Mouse (Mus musculus) erythroblast, adult 5-6 weeks (primary cell): Measurements from ENCODE around the gene Oxld1. TPM values are rescaled to one million over a fixed set of nuclear protein-coding genes. Genes with fewer than 3 reads are reported as not detected.

Source experiments
- ATAC-seq: replicated peaks from 2 replicates; pipeline ENCODE4 v1.8.0; 2016; ENCODE audit warnings: moderate number of reproducible peaks, mild to moderate bottlenecking, moderate TSS enrichment, inconsistent platforms; ENCODE audit not compliant: poor library complexity, low FRiP score, severe bottlenecking
- total RNA-seq, 2 experiments: library from RNA; stranded (forward) in 1 of 2; stranded (reverse) in 1 of 2; fragments of 150-400 nt in 1 of 2; fragments of 200-764, 138-1000 nt in 1 of 2; gene quantifications; 2 replicates each; pipeline versions ENCODE4 v1.2.3 to v1.2.4; 2015 to 2017; ENCODE audit warnings: low replicate concordance in 2 of 2

Gene Oxld1
- total RNA-seq (2015; ENCODE audit: low replicate concordance) (7.3 TPM in 1 of 2 replicates, not detected in the other), total RNA-seq (2017; ENCODE audit: low replicate concordance) (6.1 and 6.9 TPM in 2 replicates)

DNA sequence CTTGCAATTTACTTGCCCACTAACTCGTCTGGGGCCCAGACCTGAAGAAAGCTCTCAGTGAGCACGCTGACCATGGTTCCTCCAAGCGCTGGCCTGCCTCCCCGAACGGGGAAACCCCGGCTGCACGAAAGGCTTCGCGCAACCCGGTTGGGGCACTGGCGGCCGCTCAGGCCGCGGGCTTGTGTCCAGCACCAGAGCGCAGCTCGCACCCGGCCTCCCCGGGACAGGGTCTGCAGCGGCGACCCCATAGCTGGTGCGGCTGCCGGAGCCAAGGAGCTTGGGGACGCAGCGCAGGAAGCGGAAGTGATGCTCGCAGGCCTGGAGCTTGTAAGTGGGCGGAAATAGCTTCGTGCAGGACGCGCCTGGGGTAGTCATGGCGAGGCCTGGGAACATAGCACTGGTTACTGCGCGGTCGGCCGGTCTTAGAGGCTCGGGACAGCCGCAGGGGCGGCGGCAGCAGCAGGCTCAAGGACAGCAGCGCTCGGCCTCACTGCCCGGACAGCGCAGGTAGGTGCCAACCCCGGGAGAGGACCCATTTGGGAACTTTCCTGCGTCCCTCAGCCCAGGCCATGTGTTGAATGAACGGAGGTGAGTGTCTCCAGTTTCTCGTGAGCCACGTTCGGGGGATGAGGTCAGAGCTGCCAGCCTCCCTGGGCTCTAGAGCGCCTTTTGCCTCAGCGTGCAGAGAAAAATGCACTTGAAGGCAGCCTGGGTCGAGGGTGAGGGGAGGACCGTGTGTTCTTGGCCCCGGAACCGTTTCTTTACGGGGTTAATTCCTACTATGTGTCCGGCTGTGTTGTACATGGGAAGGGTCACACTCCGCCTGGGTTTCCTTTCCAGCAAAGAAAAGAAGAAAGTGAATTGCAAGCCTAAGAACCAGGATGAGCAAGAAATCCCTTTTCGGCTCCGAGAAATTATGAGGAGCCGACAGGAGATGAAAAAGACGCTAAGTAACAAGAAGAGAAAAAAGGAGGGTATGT lies at the start of gene Oxld1, which contains the start of gene Ccdc137:
TSS of gene Oxld1 (minus strand) at position 297 of the 980 bp plus-strand sequence.
TSS of gene Ccdc137 (plus strand) at position 344 of the 980 bp plus-strand sequence.
- ATAC-seq, result peak; percentile 72

- peak; percentile 19; the same call in 1 of the 2 replicates for ATAC-seq
Measured at GRCm38 (mm10) chr11:120506899-120507298, 49.0 kb upstream of the Oxld1 start.

- ATAC-seq, result no peak
Measured at GRCm38 (mm10) chr11:120505661-120506060, 47.8 kb upstream of the Oxld1 start.

- no peak for ATAC-seq
Measured at GRCm38 (mm10) chr11:120501701-120502100, 43.8 kb upstream of the Oxld1 start.

GRCm38 (mm10) chr11:120501018-120501417 lies 43.1 kb upstream of the Oxld1 start:
- no peak for ATAC-seq

- no peak for ATAC-seq
Measured at GRCm38 (mm10) chr11:120500357-120500756, 42.5 kb upstream of the Oxld1 start.

- no peak for ATAC-seq
Measured at GRCm38 (mm10) chr11:120499894-120500293, 42.0 kb upstream of the Oxld1 start.

DNA sequence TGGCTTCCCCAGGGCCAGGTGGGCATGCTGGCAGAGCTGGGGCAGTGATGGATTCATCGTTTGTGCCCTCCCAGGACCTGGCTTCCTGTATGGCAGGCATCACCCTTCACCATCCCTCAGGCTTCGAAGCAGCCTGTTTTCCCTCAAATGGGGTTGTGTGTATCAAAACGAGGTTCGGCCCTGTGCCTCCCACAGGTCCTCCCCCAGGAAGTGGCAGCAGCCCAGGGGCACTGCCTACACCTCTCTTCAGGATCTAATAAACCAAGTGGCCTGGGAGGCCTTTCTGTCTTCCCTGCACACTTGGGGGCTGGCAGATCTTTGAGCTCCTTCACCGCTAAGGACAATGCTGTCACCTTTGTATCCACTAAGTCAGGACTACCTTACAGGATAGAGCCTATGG lies 41.0 kb upstream of the Oxld1 start:
- ATAC-seq, result no peak

DNA sequence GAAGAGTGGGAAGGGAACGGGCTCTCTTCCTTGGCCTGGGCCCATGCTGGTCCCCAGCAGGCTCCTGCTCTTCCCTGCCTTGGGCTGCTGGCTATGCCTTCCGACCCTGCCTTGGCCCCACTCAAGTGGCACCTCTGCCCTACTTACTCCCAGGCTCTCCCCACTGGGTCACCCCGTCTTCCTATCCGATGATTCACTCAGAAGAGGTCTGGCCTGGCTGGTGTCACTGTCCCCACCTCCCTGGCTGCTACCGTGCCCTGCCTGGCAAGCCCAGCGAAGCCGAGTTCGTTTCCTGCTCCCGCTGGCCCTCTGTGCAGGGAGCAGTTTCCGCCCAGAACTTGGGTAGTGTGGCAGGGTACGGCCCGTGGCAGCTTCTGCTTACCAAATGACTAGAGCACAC lies 40.4 kb upstream of the Oxld1 start:
- ATAC-seq, result no peak

- no peak for ATAC-seq
Measured at GRCm38 (mm10) chr11:120497436-120497835, 39.6 kb upstream of the Oxld1 start.

DNA sequence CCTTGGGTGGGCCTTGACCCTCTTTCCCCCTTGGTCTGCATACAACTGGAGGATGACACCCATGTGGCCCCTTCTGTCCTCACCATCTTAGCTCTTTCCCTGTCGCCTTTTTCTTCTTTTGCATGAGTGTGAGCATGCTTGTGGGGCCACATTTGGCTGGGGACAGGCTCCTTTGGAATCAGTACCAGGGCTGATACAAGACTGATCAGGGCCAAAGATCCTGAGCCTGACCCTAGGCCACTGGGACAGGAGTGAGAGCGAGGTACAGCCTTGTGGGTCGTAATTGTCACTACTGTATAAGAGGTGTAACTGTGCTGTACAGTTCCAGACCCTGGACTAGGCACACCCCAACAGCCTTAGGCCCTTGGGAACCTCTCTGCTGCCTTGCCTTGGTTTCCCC lies 36.0 kb upstream of the Oxld1 start:
- ATAC-seq, result no peak

DNA sequence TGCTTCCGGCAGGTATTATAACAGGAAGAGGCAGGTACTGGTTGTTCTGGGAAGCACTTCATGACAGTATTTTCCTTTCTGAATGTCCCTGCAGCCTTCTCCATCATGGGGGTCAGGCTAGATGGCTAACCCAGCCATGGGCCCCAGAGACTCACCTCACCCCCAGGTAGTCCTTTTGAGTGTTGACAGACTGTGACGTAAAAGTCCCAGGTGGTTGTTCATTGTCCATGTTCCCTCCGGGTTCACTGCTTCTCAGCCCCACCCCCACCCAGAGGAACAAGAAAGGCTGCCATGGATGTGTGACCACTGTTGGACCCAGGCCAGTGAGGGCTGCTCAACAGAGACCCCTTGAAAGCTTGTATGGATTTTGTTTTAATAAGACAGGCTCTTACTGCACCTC lies 35.5 kb upstream of the Oxld1 start:
- ATAC-seq, result no peak

GRCm38 (mm10) chr11:120492878-120493203 lies 35.0 kb upstream of the Oxld1 start:
- no peak for ATAC-seq

GRCm38 (mm10) chr11:120492024-120492877 lies 34.4 kb upstream of the Oxld1 start:
- peak; percentile 57 for ATAC-seq

DNA sequence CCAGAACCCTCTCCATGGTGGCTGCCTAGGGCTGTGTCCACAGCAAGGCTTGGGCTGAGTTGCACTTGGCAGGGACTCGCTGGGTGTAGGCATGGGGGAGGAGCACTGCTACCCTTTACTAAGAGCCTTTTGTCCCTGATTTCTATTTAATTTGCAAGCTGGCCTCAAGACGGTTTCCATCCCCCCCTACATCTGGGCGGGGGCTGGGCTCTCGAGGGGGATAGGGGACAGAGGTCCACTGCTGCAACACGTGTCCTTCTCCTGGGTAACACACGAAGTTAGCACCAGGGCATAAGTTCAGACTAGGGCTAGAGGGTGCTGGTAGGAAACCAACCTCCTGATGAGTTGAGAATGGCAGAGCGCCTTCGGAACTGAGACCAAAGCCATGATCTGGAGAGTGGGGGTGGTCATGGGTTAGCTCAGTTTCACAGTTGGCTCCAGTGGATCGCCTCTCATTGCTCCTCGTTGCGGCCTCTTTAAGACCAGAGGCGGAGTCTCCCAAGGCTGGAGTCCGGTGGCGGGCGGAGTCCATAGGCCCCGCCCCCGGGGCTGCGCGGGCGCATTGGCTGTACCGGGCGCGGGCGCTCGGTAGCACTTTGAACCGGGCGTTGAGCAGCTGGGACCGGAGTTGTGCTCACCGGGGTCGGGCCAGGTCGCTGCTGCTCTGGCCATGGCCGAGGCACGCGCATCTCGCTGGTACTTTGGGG lies 33.6 kb upstream of the Oxld1 start, which contains the start of gene Slc25a10:
TSS of gene Slc25a10 (plus strand) at position 524 of the 707 bp plus-strand sequence.
- ATAC-seq, result peak; percentile 83

- ATAC-seq, result no peak
Measured at GRCm38 (mm10) chr11:120490291-120491046, 32.6 kb upstream of the Oxld1 start.

DNA sequence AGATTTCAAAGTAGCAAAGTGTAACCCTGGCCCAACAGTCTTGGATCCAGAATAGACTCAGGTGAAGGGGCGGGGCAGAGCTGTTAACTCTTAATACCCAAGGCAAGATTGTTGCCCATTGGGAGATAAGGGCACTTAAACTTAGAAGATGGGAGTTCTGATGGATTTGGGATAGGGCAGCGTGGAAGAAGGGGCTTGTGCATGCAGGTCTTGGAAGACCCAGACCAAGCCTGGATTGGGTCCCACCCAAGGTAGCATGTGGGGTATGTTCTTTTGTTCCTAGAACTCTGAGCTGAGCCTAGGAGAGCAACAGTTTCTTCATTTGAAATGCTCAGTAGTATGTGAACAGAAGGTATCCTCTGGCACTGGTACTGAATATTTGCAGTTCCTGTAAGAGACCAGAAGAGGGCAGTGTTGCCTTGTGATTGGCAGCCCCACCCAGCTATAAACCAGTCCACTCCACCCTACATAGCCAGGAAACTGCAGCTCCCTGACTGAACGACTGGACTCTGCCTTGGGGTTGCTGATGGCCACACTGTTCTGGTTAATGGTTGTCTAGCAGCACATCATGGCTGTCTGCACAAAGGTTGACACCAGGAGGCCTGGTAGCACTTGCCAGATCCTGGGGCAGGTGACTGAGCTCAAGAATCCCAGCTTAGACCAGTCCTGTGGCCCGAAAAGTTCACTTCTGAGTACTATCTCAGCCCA lies 31.3 kb upstream of the Oxld1 start:
- ATAC-seq, result peak; percentile 50

- ATAC-seq, result no peak
Measured at GRCm38 (mm10) chr11:120488516-120488915, 30.6 kb upstream of the Oxld1 start.
